Mouse (Mus musculus) kidney, postnatal 0 days (tissue): ENCODE results near the gene Palm2. TPM values are rescaled to one million over a fixed set of nuclear protein-coding genes. Genes with fewer than 3 reads are reported as not detected.
A peak's percentile ranks its signal among the peaks of the same experiment; 100 is the strongest.

ENCODE experiments used
- ATAC-seq: fragments of 200-750 bp; cut with Nextera tagmentation; replicated peaks from 2 replicates; pipeline ENCODE4 v1.8.0; 2017; ENCODE audit warnings: low read depth, moderate number of reproducible peaks, moderate TSS enrichment, moderate library complexity; ENCODE audit not compliant: low FRiP score
- DNase-seq: peaks from one replicate; pipeline ENCODE4 v3.0.0-alpha.2; 2016; ENCODE audit warnings: low spot score
- H3K27ac ChIP-seq: fragments of 300-500 bp; sonication (generic); 2 replicates; pipeline ENCODE4 v1.5.1; 2014; ENCODE audit warnings: mild to moderate bottlenecking
- H3K27me3 ChIP-seq: fragments of 300-500 bp; sonication (generic); 2 replicates; pipeline ENCODE4 v1.6.1; 2014; ENCODE audit warnings: low read length, mixed read lengths; ENCODE audit not compliant: insufficient read depth
- H3K36me3 ChIP-seq: fragments of 300-500 bp; sonication (generic); 2 replicates; pipeline ENCODE4 v1.6.1; 2014; ENCODE audit warnings: low read length, mixed read lengths; ENCODE audit not compliant: insufficient read depth
- H3K4me1 ChIP-seq: fragments of 300-500 bp; sonication (generic); replicated peaks from 2 replicates; pipeline ENCODE4 v1.6.1; 2014; ENCODE audit warnings: antibody characterized with exemption, low read length, mixed read lengths; ENCODE audit not compliant: insufficient read depth
- H3K4me2 ChIP-seq: fragments of 300-500 bp; sonication (generic); 2 replicates; pipeline ENCODE4 v1.6.1; 2014; ENCODE audit warnings: mild to moderate bottlenecking, low read length, moderate library complexity, mixed read lengths
- H3K4me3 ChIP-seq: fragments of 300-500 bp; sonication (generic); replicated peaks from 2 replicates; pipeline ENCODE4 v1.5.1; 2014; ENCODE audit warnings: low read depth, low read length
- H3K9ac ChIP-seq: fragments of 300-500 bp; sonication (generic); 2 replicates; pipeline ENCODE4 v1.6.1; 2014; ENCODE audit warnings: low read depth, low read length
- H3K9me3 ChIP-seq: fragments of 300-500 bp; sonication (generic); replicated peaks from 2 replicates; pipeline ENCODE4 v1.6.1; 2016; ENCODE audit warnings: low read length, inconsistent platforms, mixed read lengths
- CTCF ChIP-seq: IDR thresholded peaks from 2 replicates; pipeline ENCODE4 v1.5.1; 2016; ENCODE audit warnings: antibody characterized with exemption, low read depth, mild to moderate bottlenecking, moderate library complexity
- WGBS: fragments of 180-500 bp; shearing (Covaris S2); extraction: QIAGEN DNeasy Blood & Tissue Kit; methylation state at CpG from one replicate; pipeline ENCODE4 v1.1.7; 2014; 5-methylcytosine and 5-hydroxymethylcytosine counted together
- polyA plus RNA-seq: library from polyadenylated mRNA; unstranded; fragments of >200 nt; fragmentation: Nextera tagmentation; extraction: Ambion mirVana; gene quantifications from 2 replicates; pipeline ENCODE4 v1.2.1, GENCODE M21; 2015

Palm2 gene
- polyA plus RNA-seq, 1 experiment from 2014 or later = 0.54 TPM

DNA sequence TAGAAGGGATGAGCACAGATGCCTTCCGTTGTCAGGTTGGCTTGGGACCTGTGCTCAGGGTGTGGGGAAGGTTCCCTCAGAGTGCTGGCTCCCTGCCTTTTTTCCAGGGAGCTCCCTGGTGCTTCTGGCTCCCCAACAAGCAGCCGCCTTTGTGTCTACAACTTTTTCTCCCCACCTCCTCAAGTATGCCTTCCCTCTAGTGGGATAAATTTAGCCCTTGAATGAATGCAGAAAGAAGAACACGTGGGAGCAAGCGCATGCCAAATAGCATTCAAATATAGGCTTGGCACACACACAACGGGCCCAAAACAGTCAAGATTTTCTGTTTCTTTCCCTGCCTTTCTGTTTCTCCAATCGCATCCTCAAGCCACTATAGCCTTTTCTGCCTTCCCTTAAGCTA lies 127.0 kb downstream of the Palm2 start:
- 71% methylated on average over 6 of the region's 6 CpGs for WGBS
- DNase-seq (no peak), ATAC-seq (no peak)
- Histone ChIP-seq H3K4me2 (no peak overlapping the region), H3K27ac (0 out of 2 replicates have a peak overlapping the region, but pooled peaks have one; percentile 8), H3K27me3 (no peaks in the 10 kb centered on the region), H3K9ac (no peak overlapping the region), H3K36me3 (no peaks in the 10 kb centered on the region), H3K4me1 (no peaks in the 10 kb centered on the region), H3K9me3 (no peaks in the 10 kb centered on the region), H3K4me3 (no peak overlapping the region)
- TF ChIP-seq CTCF = no peak

DNA sequence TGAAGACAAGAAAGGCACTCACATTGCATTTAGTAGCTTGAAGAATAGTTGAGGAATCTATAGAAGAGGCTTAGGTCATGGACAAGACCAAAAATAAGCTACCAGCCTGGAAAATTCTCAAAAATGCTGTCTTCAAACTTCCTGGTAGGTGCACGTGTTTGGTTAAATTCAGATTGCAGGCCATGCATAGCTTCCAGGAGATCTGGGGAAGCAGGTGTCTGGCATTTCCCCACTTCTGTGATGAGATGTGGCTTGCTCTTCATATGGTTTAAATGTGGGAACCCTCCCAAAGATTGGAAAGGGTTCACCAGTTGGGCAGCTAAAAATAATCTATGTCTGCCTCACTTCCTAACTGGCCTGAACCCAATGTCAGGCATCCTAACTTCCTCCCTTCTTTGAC lies 131.2 kb downstream of the Palm2 start:
- Histone ChIP-seq H3K9ac (no peak overlapping the region), H3K27ac (no peak overlapping the region), H3K27me3 (peaks cover 4% of the 10 kb centered on the region; the same call in 1 of the 2 replicates), H3K4me3 (no peak overlapping the region), H3K36me3 (no peaks in the 10 kb centered on the region), H3K4me1 (peaks cover 7% of the 10 kb centered on the region; the same call in 1 of the 2 replicates), H3K9me3 (no peaks in the 10 kb centered on the region), H3K4me2 (no peak overlapping the region)
- ATAC-seq (no peak), DNase-seq (no peak)
- TF ChIP-seq CTCF = no peak
- WGBS = 86% methylated on average over 1 of the region's 1 CpGs

DNA sequence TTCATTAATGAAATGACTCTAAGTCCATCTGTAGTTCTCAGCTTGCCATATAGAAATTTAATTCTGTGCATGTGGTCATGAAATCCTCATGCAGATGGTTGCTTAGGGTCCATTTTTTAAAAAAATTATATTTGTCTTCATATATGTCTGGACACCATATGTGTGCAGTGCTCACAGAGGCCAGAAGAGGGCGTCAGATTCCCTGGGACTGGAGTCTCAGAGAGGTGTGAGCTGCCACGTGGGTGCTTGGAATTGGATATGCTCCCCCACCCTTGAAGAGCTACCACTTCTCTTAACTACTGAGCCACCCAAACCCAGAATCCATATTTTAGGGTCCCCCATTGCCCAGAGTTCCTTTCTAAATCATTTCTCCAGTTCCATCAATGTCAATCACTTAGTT lies 131.8 kb downstream of the Palm2 start:
- TF ChIP-seq CTCF = peak; percentile 21; the same call in 1 of the 2 replicates
- no peak for DNase-seq
- H3K4me2 ChIP-seq = no peak overlapping the region
- WGBS = 56% methylated on average over 2 of the region's 2 CpGs
- peaks cover 7% of the 10 kb centered on the region; the same call in 1 of the 2 replicates for H3K4me1 ChIP-seq
- no peaks in the 10 kb centered on the region for H3K9me3 ChIP-seq
- H3K4me3 ChIP-seq = no peak overlapping the region
- H3K27me3 ChIP-seq = peaks cover 4% of the 10 kb centered on the region; the same call in 1 of the 2 replicates
- no peak for ATAC-seq
- H3K36me3 ChIP-seq = no peaks in the 10 kb centered on the region
- no peak overlapping the region for H3K27ac ChIP-seq
- H3K9ac ChIP-seq = no peak overlapping the region

- peak within 1 kb of the TSS; percentile 52 for H3K4me3 ChIP-seq
- 1% methylated on average over 49 of the region's 51 CpGs for WGBS
- no peaks in the 10 kb centered on the region for H3K9me3 ChIP-seq
- H3K9ac ChIP-seq = peak within 1 kb of the TSS; percentile 63
- peak within 1 kb of the TSS; percentile 97 for H3K4me2 ChIP-seq
- DNase-seq (peak; percentile 66), ATAC-seq (peak; percentile 72)
- H3K36me3 ChIP-seq = no peaks in the 10 kb centered on the region
- H3K27ac ChIP-seq = 0 out of 2 replicates have a peak within 1 kb of the TSS, but pooled peaks have one; percentile 36
- peaks cover 7% of the 10 kb centered on the region; the same call in 1 of the 2 replicates for H3K4me1 ChIP-seq
- TF ChIP-seq CTCF = peak; percentile 8; the same call in 1 of the 2 replicates
- H3K27me3 ChIP-seq = peaks cover 4% of the 10 kb centered on the region; the same call in 1 of the 2 replicates
Measured at GRCm38 (mm10) chr4:57567666-57568206, 133.7 kb downstream of the Palm2 start, which contains the start of gene Pakap. TSS of gene Pakap (plus strand) at chr4:57568179.

GRCm38 (mm10) chr4:57568268-57569068 lies 134.4 kb downstream of the Palm2 start:
- Histone ChIP-seq H3K36me3 (no peaks in the 10 kb centered on the region), H3K9me3 (no peaks in the 10 kb centered on the region), H3K27ac (0 out of 2 replicates have a peak overlapping the region, but pooled peaks have one; percentile 36), H3K4me1 (peaks cover 7% of the 10 kb centered on the region; the same call in 1 of the 2 replicates), H3K9ac (peak overlapping the region; percentile 63), H3K4me3 (peak overlapping the region; percentile 52), H3K27me3 (peaks cover 4% of the 10 kb centered on the region; the same call in 1 of the 2 replicates), H3K4me2 (peak overlapping the region; percentile 97)
- TF ChIP-seq CTCF = no peak
- WGBS = 51% methylated on average over 19 of the region's 19 CpGs
- ATAC-seq (no peak; the same call in 1 of the 2 replicates), DNase-seq (no peak)

DNA sequence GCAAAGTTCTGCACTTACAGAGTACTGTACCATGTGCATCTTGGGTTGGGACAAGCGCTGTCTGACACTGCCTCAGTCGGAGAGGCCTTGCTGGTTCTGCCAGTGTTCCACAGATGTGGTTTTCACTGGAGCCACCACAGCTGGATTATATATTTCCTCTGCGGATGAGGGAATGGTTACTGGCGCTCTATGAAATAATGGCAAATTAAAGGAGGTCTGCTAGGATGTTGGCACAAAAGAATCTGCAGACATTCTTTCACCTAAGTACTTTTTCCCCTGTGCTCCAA lies 135.0 kb downstream of the Palm2 start:
- DNase-seq = no peak
- no peak for TF ChIP-seq CTCF
- no peak overlapping the region for H3K27ac ChIP-seq
- H3K27me3 ChIP-seq = peaks cover 4% of the 10 kb centered on the region; the same call in 1 of the 2 replicates
- 82% methylated on average over 4 of the region's 4 CpGs for WGBS
- no peak overlapping the region; the same call in 1 of the 2 replicates for H3K4me3 ChIP-seq
- H3K4me2 ChIP-seq = peak overlapping the region; percentile 97; the same call in 1 of the 2 replicates
- no peaks in the 10 kb centered on the region for H3K36me3 ChIP-seq
- no peak overlapping the region for H3K9ac ChIP-seq
- peaks cover 7% of the 10 kb centered on the region; the same call in 1 of the 2 replicates for H3K4me1 ChIP-seq
- ATAC-seq = no peak
- H3K9me3 ChIP-seq = no peaks in the 10 kb centered on the region
